Mouse (Mus musculus) neutrophil, adult 65 days (primary cell): ENCODE data around the gene A930018P22Rik. TPM values are rescaled to one million over a fixed set of nuclear protein-coding genes. Genes with fewer than 3 reads are reported as not detected.

Experiments used
- total RNA-seq: library from RNA; stranded (reverse); gene quantifications from 2 replicates; pipeline ENCODE4 v1.2.4, GENCODE M21; 2023

The A930018P22Rik gene
- not detected in 2 replicates for total RNA-seq

DNA sequence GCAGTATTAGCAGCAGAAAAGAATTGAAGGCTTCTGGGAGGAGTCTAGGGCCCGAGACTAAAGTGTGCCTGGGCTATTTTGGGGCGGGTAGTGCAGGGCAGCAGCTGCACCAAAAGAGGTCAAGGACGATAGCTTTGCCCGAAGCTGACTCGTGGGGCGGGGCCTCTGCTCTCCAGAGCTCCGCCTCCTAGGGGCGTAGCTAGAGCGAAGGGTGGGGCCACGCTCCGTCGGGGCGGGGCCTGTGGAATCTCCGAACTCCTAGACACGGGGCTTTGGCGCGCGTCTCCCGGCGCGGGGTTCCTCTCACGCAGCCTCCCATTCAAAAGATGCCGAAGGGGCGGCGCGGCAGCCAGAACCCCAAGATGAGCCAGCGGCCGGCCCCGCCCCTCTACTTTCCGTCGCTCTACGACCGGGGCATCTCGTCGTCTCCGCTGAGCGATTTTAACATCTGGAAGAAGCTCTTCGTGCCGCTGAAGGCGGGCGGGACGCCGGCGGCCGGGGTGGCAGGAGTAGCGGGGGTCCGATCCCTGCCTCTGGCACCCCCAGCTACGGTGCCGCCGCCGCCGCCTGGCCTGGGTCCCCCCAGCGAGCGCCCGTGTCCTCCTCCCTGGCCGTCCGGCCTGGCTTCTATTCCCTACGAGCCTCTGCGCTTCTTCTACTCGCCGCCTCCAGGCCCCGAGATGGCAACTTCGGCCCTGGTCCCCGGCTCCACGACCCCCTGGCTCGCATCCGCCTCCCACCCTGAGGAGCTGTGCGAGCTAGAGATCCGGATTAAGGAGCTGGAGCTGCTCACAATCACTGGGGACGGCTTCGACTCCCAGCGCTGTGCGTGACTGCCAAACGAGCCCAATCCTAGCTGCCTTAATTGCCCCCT, at the start of gene A930018P22Rik:
TSS of gene A930018P22Rik (plus strand) at position 265 of the 874 bp plus-strand sequence.

GRCm38 (mm10) chr2:104095741-104096213, 26.8 kb upstream of the A930018P22Rik start, which contains the start of gene Cd59a:
TSS of gene Cd59a (plus strand) at chr2:104095801.

Other genes with a start within 250 kb of the A930018P22Rik start
- 52.5 and 75.0 TPM in 2 replicates for gene Lmo2, start 164.8 kb upstream of the A930018P22Rik start, total RNA-seq
- gene Fbxo3, start 95.0 kb upstream of the A930018P22Rik start, total RNA-seq = 26.7 and 34.3 TPM in 2 replicates
- not detected in 2 replicates for gene 4931422A03Rik, start 94.4 kb upstream of the A930018P22Rik start, total RNA-seq
- gene Gm10912, start 56.9 kb upstream of the A930018P22Rik start, total RNA-seq = 0.38 TPM in 1 of 2 replicates, not detected in the other
- gene Gm10799, start 54.2 kb upstream of the A930018P22Rik start, total RNA-seq = not detected in 2 replicates
- gene Cd59b, start 52.9 kb upstream of the A930018P22Rik start, total RNA-seq = not detected in 2 replicates
- gene Cd59a, start 27.0 kb upstream of the A930018P22Rik start, total RNA-seq = not detected in 2 replicates